Mouse (Mus musculus) spleen, adult 12 weeks (tissue): ENCODE measurements around the gene Gm17490.
"Not testable (repeated sequence)": the region's sequence is repeated elsewhere in the genome, so short reads cannot be mapped to it uniquely, and the experiment has no call there.

Experiments used
- DNase-seq: peaks from one replicate; pipeline ENCODE4 v3.0.0; 2022; ENCODE audit warnings: low spot score

Gene Gm17490

DNA sequence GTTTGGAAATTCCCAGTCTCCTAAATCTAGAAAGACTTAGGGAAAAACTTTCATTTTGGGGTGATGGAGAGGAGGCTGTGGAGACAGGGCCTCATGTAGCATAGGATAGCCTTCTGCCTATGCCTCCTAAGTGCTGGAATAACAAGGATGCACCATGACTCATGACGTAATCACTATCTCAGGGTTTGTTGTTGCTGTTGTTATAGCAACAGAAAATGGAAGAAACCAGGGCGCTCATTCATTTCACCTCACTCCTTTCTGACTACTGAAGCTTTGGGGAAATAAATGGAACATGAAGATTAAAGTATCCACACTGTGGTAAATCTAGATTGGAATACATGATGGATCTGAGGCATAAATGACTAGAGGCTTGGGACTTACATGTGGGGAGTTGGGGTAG lies 2.3 kb downstream of the Gm17490 start:
- DNase-seq, result no peak

DNA sequence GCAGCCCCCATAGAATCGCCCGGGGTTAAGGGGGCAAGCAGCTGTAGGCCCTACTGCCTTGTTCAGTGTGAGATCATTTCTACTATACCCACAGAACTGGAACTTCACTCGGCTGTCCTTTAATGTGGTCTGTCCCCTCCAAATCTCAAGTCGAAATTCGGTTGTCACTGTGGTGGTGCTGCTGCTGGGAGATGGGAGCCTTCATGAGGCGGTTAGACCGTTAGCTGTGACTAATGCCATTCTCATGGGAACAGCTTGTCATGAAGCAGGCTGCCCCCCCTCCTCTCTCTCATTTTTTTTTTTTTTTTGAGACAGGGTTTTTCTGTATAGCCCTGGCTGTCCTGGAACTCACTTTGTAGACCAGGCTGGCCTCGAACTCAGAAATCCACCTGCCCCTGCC lies 2.9 kb downstream of the Gm17490 start:
- DNase-seq, result no peak

DNA sequence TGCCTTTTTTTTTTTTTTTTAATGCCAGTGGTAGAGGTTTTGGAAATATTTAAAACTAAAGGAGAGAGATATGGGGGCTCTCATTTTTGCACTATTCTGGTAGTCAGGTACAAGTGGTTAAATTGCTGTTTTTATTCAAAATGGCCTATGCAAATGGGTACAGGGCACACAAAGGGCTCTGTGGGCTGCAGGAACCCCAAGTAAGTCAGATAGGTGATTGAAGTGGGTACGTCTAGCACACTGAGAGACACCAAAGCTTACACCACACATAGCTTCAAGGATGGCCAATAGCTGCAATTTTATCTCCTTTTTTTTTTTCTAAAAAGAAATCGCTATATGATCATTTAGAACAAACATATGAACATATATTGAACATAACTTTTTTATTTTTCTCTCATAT lies 6.5 kb downstream of the Gm17490 start:
- DNase-seq, result no peak

DNA sequence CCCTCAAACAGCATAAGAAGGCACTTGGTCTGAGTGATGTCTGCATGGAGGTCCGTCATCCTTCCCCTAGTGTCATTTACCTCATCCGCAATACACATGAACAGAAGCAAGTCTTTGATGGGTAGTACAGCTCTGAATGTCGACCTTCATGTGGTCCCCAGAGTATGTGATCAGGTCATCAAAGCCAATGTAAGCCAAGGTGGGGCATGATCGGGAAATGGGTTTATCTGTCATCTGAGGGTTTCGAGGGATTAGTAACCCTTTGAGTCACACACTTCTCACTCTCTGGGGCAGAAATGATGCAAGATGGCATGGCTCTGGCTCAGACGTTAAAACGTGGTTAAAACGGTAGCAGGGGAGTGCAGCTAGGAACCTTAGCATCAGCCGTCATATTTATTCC lies 9.2 kb downstream of the Gm17490 start:
- DNase-seq, result no peak

DNA sequence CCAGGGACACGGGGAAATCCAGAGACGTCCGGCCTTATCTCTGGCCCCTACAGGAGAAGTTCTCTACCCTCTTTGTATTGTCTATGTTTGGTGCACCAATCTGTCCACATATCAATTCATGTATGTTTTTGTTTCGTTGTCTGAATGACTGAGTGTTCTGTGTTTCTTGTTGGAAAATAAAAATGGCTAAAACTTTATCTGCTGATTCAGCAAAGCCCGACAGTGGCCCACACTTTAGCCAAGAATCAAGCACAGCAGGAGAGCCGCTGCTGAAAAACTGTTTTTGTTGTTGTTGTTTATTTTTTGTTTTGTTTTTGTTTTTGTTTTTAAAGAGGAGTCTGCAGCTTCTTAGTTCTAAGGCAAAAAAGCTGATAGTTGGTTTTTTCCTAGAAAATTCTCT lies 13.1 kb downstream of the Gm17490 start:
- not testable (repeated sequence) for DNase-seq

DNA sequence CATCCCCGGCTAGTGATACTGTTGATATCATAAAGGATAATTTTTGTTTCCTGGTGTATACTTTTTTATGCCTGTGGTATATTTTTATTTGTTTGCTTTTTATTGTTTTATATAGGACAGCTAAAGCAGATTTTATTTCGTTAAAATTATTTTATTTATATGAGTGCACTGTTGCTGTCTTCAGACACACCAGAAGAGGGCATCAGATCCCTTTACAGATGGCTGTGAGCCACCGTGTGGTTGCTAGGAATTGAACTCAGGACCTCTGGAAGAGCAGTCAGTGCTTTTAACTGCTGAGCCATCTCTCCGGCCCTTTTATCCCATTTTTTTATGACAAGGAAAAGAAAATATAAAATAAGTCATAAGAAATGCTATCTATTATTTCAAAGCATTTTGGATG lies 19.3 kb downstream of the Gm17490 start:
- DNase-seq, result not testable (repeated sequence)

DNA sequence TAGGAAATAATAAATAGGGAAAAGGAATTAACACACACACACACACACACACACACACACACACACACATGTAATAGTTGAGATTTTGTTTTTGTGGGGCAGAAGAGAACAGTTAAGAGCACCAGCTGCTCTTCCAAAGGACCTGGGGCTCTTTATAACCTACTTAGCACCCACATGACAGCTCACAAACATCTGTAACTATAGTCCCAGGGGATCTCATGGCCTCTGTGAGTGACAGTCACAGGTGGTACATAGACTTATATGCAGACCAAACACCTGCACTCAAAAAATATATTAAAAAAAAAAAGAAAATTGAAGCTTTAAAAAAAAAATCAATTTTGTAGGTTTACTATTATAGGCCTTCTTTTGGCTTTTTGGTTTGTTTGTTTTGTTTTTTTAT lies 21.2 kb downstream of the Gm17490 start:
- DNase-seq, result no peak

DNA sequence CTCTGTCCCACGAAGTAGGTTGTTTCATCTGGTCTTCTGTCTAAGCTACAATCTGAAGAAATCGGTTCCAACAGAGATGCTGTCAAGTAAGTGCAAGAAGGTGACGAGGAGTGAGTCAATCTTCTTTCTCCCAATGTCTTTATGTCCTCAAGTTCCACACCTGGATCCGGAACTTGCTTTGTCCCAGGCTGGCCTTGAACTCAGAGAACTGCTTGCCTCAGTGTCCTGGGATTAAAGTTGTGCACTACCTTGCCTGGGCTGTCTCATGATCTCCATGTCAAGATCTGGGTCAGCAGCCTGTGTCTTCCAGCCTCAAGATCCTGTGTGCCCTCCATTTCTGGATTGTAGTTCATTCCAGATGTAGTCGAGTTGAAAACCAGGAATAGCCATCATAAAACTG lies 22.0 kb downstream of the Gm17490 start, which contains the start of gene Rbm17:
Gene Rbm17, minus strand, starts transcription at position 101 of the 400 bp plus-strand sequence.
- DNase-seq, result no peak

DNA sequence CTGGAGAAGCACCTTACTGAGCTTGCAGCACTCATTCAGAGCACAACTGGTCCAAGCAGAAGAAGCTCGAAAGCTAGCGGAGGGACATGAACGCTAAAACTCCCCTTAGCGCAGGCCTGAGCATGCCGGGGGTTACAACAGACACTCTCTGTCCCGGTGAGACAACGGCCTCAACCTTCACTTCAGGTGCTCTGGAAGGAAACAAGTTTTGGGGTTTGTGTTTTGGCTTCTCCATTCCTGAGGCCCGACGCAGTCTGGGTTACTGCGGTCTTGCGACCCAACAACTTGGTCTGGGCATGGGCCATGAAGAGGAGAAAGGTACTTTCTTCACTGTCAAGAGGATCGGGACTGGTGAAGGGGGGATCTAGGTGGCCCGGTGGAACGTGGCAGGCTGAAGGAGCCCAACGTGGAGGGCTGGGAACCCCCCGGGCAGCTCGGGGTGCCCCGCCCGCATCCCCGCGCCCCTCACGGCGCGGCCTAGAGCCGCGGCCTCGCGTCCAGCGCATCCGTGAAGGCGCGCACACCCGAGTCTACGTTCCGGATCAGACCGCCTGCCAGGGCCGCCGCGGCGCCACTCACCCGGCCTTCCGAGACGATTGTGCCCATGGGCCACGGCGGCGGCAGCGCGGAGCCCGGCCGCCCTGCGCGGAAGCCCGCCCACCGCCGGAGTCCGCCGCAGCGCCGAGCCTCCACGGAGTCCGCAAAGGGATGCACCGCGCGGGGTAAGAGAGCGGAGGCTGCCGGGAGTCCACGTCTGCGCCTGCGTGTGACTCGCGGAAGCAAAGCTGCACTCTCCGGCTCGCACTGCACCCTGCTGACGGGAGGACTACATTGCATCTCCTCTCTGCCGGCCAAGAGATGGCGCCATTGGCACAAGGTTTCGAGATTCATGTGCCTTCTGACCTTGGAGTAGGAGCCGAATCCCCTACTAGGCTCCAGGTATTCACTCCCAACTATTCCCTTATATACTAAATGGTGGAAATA lies 23.3 kb downstream of the Gm17490 start:
- peak; percentile 89 for DNase-seq

DNA sequence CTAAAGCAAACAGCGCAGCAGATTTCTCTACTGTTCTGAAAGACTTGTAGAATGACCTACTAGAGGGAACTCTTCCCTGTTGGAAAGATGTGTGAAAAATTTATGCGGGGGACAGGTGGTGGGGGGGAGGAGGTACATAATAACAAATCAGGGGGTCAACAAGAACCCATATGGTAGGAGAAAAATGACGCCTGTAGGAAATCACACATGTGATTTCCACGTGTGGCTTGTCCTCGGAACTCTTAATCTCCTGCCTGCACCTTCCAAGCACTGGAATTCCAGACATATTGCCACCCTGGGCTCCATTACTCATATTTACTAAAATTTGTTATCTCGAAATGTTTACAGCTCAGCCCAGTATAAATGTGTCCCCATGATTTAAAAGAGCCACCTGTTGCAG lies 24.3 kb downstream of the Gm17490 start:
- DNase-seq, result no peak

DNA sequence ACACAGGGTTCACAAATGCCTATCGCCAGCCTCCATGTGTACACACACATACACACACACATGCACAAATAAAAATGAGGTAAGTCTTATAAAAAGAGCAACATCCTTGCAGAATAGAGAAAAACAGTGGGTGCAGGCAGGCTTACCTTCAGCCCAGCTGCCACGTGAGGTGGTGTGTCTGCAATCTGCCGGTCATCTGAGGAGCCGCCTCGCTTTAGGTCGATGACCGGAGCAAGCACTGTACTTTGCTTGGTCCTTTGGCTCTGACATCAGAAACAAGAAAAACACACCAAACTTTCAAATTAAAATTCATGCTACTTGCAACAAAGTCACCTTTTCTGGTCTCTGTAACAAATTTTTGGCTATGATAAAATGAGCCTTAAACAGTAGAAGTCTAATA lies 28.2 kb downstream of the Gm17490 start:
- DNase-seq, result no peak

DNA sequence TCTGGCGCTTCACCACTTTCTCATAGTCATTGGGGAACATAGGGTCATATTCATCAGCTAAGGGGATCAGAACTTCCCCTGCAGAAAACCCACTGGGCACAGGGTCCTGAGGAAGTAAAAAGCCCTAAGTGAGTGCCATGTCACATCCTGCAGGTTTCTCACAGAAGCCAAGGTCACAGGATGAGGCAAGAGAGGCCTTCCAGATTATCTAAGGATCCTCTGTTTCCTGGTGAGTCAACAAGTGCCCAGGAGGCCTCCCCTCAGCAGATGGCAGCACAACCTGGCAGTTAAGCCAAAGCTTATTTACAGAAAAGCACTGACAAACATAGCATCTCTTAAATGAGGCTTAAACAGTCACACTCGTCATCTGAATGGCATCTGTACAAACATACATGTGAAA lies 29.4 kb downstream of the Gm17490 start:
- DNase-seq, result no peak

DNA sequence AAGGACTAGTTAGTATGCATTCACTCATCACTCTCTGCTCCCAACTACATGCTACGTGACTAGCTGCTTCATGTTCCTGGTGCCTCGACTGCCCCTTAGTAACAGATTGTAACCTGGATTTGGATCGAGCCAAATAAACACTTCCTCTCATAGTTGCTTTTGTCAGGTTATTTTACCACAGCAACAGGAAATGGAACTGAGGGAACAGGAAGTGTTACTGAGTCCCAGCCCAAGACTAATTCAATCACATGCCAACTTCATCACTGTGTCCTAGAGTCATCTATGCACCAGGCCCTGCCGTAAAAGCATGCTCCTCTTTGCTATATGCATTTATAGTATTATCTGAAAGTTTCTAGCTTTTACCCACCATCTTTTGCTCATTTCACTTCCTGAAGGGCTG lies 38.1 kb downstream of the Gm17490 start:
- no peak for DNase-seq

DNA sequence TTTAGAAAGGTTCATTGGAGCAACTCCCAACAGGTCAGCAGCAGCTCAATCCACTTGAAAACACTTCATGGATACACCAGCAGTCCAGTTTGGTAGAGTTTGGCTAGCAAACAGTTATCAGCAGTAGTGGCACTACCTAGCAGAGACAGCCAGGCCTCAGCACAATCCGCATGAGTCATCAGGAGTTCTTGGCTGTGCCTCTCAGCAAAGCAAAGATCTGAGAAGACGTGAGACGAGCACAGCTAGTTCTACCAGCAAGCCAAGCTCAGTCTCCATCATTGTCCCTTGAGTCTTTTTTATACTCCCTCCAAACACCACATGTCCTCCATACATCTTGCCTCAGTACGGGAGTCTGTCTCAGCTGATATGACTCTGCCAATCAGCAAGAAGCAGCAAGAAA lies 46.7 kb downstream of the Gm17490 start:
- DNase-seq, result no peak

DNA sequence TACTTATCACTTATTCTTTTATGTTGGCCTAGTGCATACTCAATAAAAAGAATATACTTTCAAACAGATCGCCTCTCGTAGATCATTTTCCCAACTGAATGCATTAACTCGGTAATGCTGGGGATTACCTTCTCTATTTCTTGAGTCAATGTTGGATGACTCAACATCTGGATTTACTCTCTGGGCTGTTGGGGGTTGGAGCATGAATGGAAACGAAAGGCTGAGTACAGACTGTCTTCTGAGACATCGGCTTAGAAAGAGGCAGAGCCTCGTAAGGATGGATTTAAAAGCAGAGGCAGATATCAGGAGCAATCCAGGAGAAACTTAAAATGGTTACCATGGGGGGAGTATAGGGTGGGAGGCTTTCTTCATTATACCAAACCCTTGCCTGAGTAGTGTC lies 47.9 kb downstream of the Gm17490 start:
- DNase-seq, result no peak
